Mouse (Mus musculus) limb, embryonic 14.5 days (tissue): ENCODE data around the gene Dscam. TPM values are rescaled to one million over a fixed set of nuclear protein-coding genes. Genes with fewer than 3 reads are reported as not detected.

Experiments
- ATAC-seq: fragments of 200-750 bp; cut with Nextera tagmentation; 2 replicates; pipeline ENCODE4 v1.8.0; 2017; ENCODE audit warnings: low read depth, moderate number of reproducible peaks, moderate TSS enrichment; ENCODE audit not compliant: low FRiP score
- DNase-seq: peaks from one replicate; pipeline ENCODE4 v3.0.0-alpha.2; 2015; ENCODE audit warnings: low spot score
- H3K27ac ChIP-seq: fragments of 300-500 bp; sonication (generic); replicated peaks from 2 replicates; pipeline ENCODE4 v1.5.1; 2014; ENCODE audit warnings: low read depth, mild to moderate bottlenecking, low read length, moderate library complexity, mixed read lengths
- H3K27me3 ChIP-seq: fragments of 300-500 bp; sonication (generic); 2 replicates; pipeline ENCODE4 v1.6.1; 2014; ENCODE audit warnings: low read length, mixed read lengths; ENCODE audit not compliant: control insufficient read depth, insufficient read depth
- H3K36me3 ChIP-seq: fragments of 300-500 bp; sonication (generic); 2 replicates; pipeline ENCODE4 v1.6.1; 2014; ENCODE audit warnings: mild to moderate bottlenecking, low read length, moderate library complexity, mixed read lengths; ENCODE audit not compliant: control insufficient read depth, insufficient read depth
- H3K4me1 ChIP-seq: fragments of 300-500 bp; sonication (generic); 2 replicates; pipeline ENCODE4 v1.6.1; 2014; ENCODE audit warnings: antibody characterized with exemption, low read length, mixed read lengths; ENCODE audit not compliant: control insufficient read depth, insufficient read depth
- H3K4me2 ChIP-seq: fragments of 300-500 bp; sonication (generic); replicated peaks from 2 replicates; pipeline ENCODE4 v1.6.1; 2014; ENCODE audit warnings: low read depth, mild to moderate bottlenecking, low read length, moderate library complexity; ENCODE audit not compliant: severe bottlenecking
- H3K4me3 ChIP-seq: fragments of 300-500 bp; sonication (generic); replicated peaks from 2 replicates; pipeline ENCODE4 v1.5.1; 2014; ENCODE audit warnings: low read length
- H3K9ac ChIP-seq: fragments of 300-500 bp; sonication (generic); 2 replicates; pipeline ENCODE4 v1.6.1; 2014; ENCODE audit warnings: mild to moderate bottlenecking, low read depth, low read length, moderate library complexity; ENCODE audit not compliant: severe bottlenecking
- H3K9me3 ChIP-seq: fragments of 300-500 bp; sonication (generic); 2 replicates; pipeline ENCODE4 v1.6.1; 2016; ENCODE audit warnings: low read length; ENCODE audit not compliant: control insufficient read depth
- POLR2A ChIP-seq: fragments of 200-500 bp; IDR thresholded peaks from 2 replicates; pipeline ENCODE4 v1.8.0; 2012; ENCODE audit warnings: inconsistent platforms, mild to moderate bottlenecking, moderate library complexity, borderline replicate concordance; ENCODE audit not compliant: insufficient read depth, insufficient read length; ENCODE audit errors: extremely low read depth
- WGBS: fragments of 180-500 bp; shearing (Covaris S2); extraction: QIAGEN DNeasy Blood & Tissue Kit; methylation state at CpG from one replicate; pipeline ENCODE4 v1.1.7; 2014; 5-methylcytosine and 5-hydroxymethylcytosine counted together
- polyA plus RNA-seq, 2 experiments: library from polyadenylated mRNA; depleted of rRNA in 1 of 2; stranded (reverse) in 1 of 2; unstranded in 1 of 2; fragments of >200 nt; fragmentation: Nextera tagmentation in 1 of 2; extraction: Ambion mirVana in 1 of 2; gene quantifications; 2 replicates each; pipeline versions ENCODE4 v1.2.1 to v1.2.3; 2012 to 2014

Dscam gene
- polyA plus RNA-seq, 2 experiments, result 0.17 to 0.20 TPM

GRCm38 (mm10) chr16:96556621-96557020 is 613.9 kb downstream of the Dscam start:
- no peaks in the 10 kb centered on the region for H3K27me3 ChIP-seq
- 88% methylated on average over 3 of the region's 3 CpGs for WGBS
- H3K4me2 ChIP-seq, result no peak overlapping the region
- no peaks in the 10 kb centered on the region for H3K4me1 ChIP-seq
- no peak overlapping the region for H3K27ac ChIP-seq
- DNase-seq (no peak), ATAC-seq (no peak)
- H3K36me3 ChIP-seq, result no peaks in the 10 kb centered on the region
- no peak overlapping the region for H3K4me3 ChIP-seq
- H3K9ac ChIP-seq, result no peak overlapping the region
- H3K9me3 ChIP-seq, result no peaks in the 10 kb centered on the region
- TF ChIP-seq POLR2A, result no peak

GRCm38 (mm10) chr16:96555412-96555811 is 615.1 kb downstream of the Dscam start:
- H3K9me3 ChIP-seq, result no peaks in the 10 kb centered on the region
- H3K9ac ChIP-seq, result no peak overlapping the region
- no peak overlapping the region for H3K4me2 ChIP-seq
- no peaks in the 10 kb centered on the region for H3K4me1 ChIP-seq
- no peaks in the 10 kb centered on the region for H3K36me3 ChIP-seq
- no peak for TF ChIP-seq POLR2A
- no peak overlapping the region for H3K27ac ChIP-seq
- ATAC-seq (no peak), DNase-seq (no peak)
- no peak overlapping the region for H3K4me3 ChIP-seq
- WGBS, result 87% methylated on average over 4 of the region's 4 CpGs
- H3K27me3 ChIP-seq, result no peaks in the 10 kb centered on the region

GRCm38 (mm10) chr16:96552680-96553079 is 617.9 kb downstream of the Dscam start:
- no peak overlapping the region for H3K27ac ChIP-seq
- no peak for ATAC-seq
- H3K4me3 ChIP-seq, result no peak overlapping the region
- 70% methylated on average over 2 of the region's 2 CpGs for WGBS
- DNase-seq, result no peak
- no peaks in the 10 kb centered on the region for H3K36me3 ChIP-seq
- no peak for TF ChIP-seq POLR2A
- H3K4me1 ChIP-seq, result no peaks in the 10 kb centered on the region
- H3K27me3 ChIP-seq, result no peaks in the 10 kb centered on the region
- no peaks in the 10 kb centered on the region for H3K9me3 ChIP-seq
- no peak overlapping the region for H3K4me2 ChIP-seq
- H3K9ac ChIP-seq, result no peak overlapping the region

- Histone ChIP-seq H3K27ac (no peak overlapping the region), H3K36me3 (no peaks in the 10 kb centered on the region), H3K4me1 (no peaks in the 10 kb centered on the region), H3K4me2 (no peak overlapping the region), H3K27me3 (no peaks in the 10 kb centered on the region), H3K4me3 (no peak overlapping the region), H3K9me3 (no peaks in the 10 kb centered on the region), H3K9ac (no peak overlapping the region)
- TF ChIP-seq POLR2A, result no peak
- ATAC-seq (no peak), DNase-seq (no peak)
- WGBS, result 66% methylated on average over 2 of the region's 2 CpGs
Observed at GRCm38 (mm10) chr16:96541056-96541455, 629.5 kb downstream of the Dscam start.

Other genes with a start within 250 kb of the Dscam start
- 2.1 and 2.3 TPM in 2 replicates for gene Bace2, start 186.0 kb upstream of the Dscam start, polyA plus RNA-seq (2012; rRNA removed)
- 11.8 and 13.5 TPM in 2 replicates for gene Bace2, start 186.0 kb upstream of the Dscam start, polyA plus RNA-seq (2014; fragmentation: Nextera tagmentation; extraction: Ambion mirVana)